Mouse (Mus musculus) cerebellum, postnatal 25 days (tissue): ENCODE results near the gene Scgb1b2.

Source experiments
- DNase-seq, 2 experiments: peaks; one replicate each; pipeline ENCODE4 v3.0.0; 2021; ENCODE audit warnings: mixed read lengths in 2 of 2

Gene Scgb1b2

GRCm38 (mm10) chr7:31291721-31292120, at the start of gene Scgb1b2:
Gene Scgb1b2, minus strand, starts transcription at chr7:31291821.
- DNase-seq = no peak

GRCm38 (mm10) chr7:31290208-31290607, 1.4 kb downstream of the Scgb1b2 start, which contains the start of gene Scgb2b2:
Gene Scgb2b2, plus strand, starts transcription at chr7:31290508.
- no peak for DNase-seq
